Mouse (Mus musculus) heart, postnatal 0 days (tissue): ENCODE data around the gene Fig4.

Source experiments
- CTCF ChIP-seq: IDR thresholded peaks from 2 replicates; pipeline ENCODE4 v1.5.1; 2016; ENCODE audit warnings: antibody characterized with exemption, control low read depth, low read depth
- EP300 ChIP-seq: IDR thresholded peaks from 2 replicates; pipeline ENCODE4 v1.6.1; 2016; ENCODE audit warnings: antibody characterized with exemption, low read depth

- no peak for TF ChIP-seq CTCF
- TF ChIP-seq EP300 = no peak
Observed at GRCm38 (mm10) chr10:41302689-41303431, at the start of gene Fig4.
